ENCODE assay signal across 11 mouse cellular contexts in the genomic region with DNA sequence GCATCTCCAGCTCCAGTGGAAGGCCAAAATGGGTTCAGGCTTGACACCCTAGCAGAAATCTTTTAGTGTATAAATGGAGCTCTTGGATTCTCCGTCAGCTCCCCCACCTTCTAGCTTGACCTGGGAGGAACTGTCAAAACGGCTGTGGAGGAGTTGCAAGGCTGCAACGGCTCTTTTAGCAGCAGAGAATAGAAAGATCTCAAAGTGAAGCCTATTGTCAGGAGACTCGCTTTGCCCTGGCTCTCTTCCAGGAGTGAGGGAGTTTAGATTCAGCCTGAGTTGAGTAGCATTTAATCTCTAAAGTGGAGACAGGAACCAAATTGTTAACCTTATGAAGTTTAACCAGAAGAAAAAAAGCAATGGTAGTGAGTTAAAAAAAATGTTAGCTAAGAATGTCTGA.
DNase-seq lines count a peak whose midpoint lies in the region; ATAC-seq and TF ChIP-seq lines count a peak whose summit lies in the region.
"Had no signal": no experiment of that assay in that cellular context is flagged by ENCODE, and none has a peak within 500 bp of the region (broad histone marks: within the 10 kb centered on the region; RNA-seq: fewer than 3 reads in every experiment).

No protein-coding gene starts in this region.

- no peak for TF ChIP-seq CTCF in lung, adult 2 months (IDR thresholded peaks at IDR 0.05; ENCODE audit: insufficient read depth, low read length)

- peak overlapping the region; percentile 17; the same call in 1 of the 2 replicates for H3K4me2 ChIP-seq in heart, embryonic 14.5 days (ENCODE audit: low read length)
- H3K4me2 ChIP-seq: lung, embryonic 15.5 days had no signal

- peak overlapping the region in 1 of 2 experiments; percentile 20; a peak in 3 of 4 replicates for H3K27ac ChIP-seq in heart, embryonic 14.5 days (replicated peaks in 1 of 2; ENCODE audit: control insufficient read depth in 1 of 2, insufficient read depth in 1 of 2, low read depth in 2 of 2, low read length in 2 of 2)
- H3K27ac ChIP-seq: layer of hippocampus, adult 2 months; lung, embryonic 15.5 days had no signal

- peak; percentile 46 for DNase-seq in adrenal gland, postnatal 10 days
- DNase-seq in adrenal gland, adult 8-10 months, result no peak
- no peak for DNase-seq in heart, adult 9 months (ENCODE audit: low spot score in 2 of 2)
- DNase-seq in lung, postnatal 36 days, result peak; percentile 20
- DNase-seq in lung, adult 2 months, result no peak
- DNase-seq in right cerebral cortex, postnatal 10 days (ENCODE audit: low spot score in 2 of 2), result peak; percentile 40 to 48
- no peak for DNase-seq in cerebellum, adult 9-10 months
- DNase-seq: gastrocnemius, postnatal 25 days had no signal

- 8% methylated on average over 4 of the region's 4 CpGs for WGBS in heart, embryonic 14.5 days
- 19% methylated on average over 4 of the region's 4 CpGs for WGBS in lung, adult 2 months

- no peak overlapping the region for H3K4me3 ChIP-seq in heart, embryonic 14.5 days (ENCODE audit: control insufficient read depth in 1 of 2, insufficient read depth in 1 of 2, low read depth in 1 of 2, low read length in 2 of 2)
- no peak overlapping the region for H3K4me3 ChIP-seq in lung, adult 2 months (replicated peaks; ENCODE audit: extremely low read depth, low read depth, low read length)
- H3K4me3 ChIP-seq: layer of hippocampus, adult 2 months; lung, embryonic 15.5 days had no signal

- no peak overlapping the region for H3K9ac ChIP-seq in heart, embryonic 14.5 days (ENCODE audit: low read length)
- H3K9ac ChIP-seq: lung, embryonic 15.5 days had no signal

- no peak for ATAC-seq in heart, embryonic 14.5 days (ENCODE audit: insufficient number of reproducible peaks, insufficient read depth, low FRiP score, low read depth)

- peaks cover 5 to 12% of the 10 kb centered on the region in 2 experiments for H3K4me1 ChIP-seq in heart, embryonic 14.5 days (ENCODE audit: control insufficient read depth in 2 of 2, insufficient read depth in 2 of 2, low read length in 2 of 2)
- no peaks in the 10 kb centered on the region for H3K4me1 ChIP-seq in lung, adult 2 months (ENCODE audit: control insufficient read depth, insufficient read depth, low read length)

- no peak for TF ChIP-seq POLR2A in lung, adult 2 months (IDR thresholded peaks at IDR 0.05; ENCODE audit: borderline replicate concordance, extremely low read depth, low read depth, low read length)

- H3K36me3 ChIP-seq in heart, embryonic 14.5 days (ENCODE audit: control insufficient read depth, insufficient read depth, low read length), result no peaks in the 10 kb centered on the region
- H3K36me3 ChIP-seq: lung, embryonic 15.5 days had no signal

- no peaks in the 10 kb centered on the region for H3K9me3 ChIP-seq in heart, embryonic 14.5 days (ENCODE audit: control insufficient read depth, low read length)
- H3K9me3 ChIP-seq: lung, embryonic 15.5 days had no signal

- no peaks in the 10 kb centered on the region for H3K27me3 ChIP-seq in heart, embryonic 14.5 days (ENCODE audit: control insufficient read depth, insufficient read depth, low read length)
- H3K27me3 ChIP-seq: lung, embryonic 15.5 days had no signal

Comparison
In these comparisons a context has a peak if more than half of its experiments do, and no peak if none do; other contexts are left out.
1. DNase-seq: peak in adrenal gland, postnatal 10 days (single experiment), lung, postnatal 36 days (single experiment) and right cerebral cortex, postnatal 10 days (2 of 2); none in adrenal gland, adult 8-10 months (single experiment), heart, adult 9 months (0 of 2), lung, adult 2 months (single experiment) and cerebellum, adult 9-10 months (single experiment).